Mouse (Mus musculus) neural tube, embryonic 11.5 days (tissue): ENCODE measurements around the gene Ptbp3. TPM values are rescaled to one million over a fixed set of nuclear protein-coding genes. Genes with fewer than 3 reads are reported as not detected.
"Not testable (repeated sequence)": the region's sequence is repeated elsewhere in the genome, so short reads cannot be mapped to it uniquely, and the experiment has no call there.

Source experiments
- ATAC-seq: fragments of 200-750 bp; cut with Nextera tagmentation; 2 replicates; pipeline ENCODE4 v1.8.0; 2017; ENCODE audit warnings: moderate number of reproducible peaks, mild to moderate bottlenecking, moderate TSS enrichment, moderate library complexity; ENCODE audit not compliant: insufficient read depth, low FRiP score, low TSS enrichment
- DNase-seq: peaks from one replicate; pipeline ENCODE4 v3.0.0-alpha.2; 2015; ENCODE audit warnings: low spot score
- H3K27ac ChIP-seq: fragments of 300-500 bp; sonication (generic); 2 replicates; pipeline ENCODE4 v1.5.1; 2014; ENCODE audit warnings: low read depth, mild to moderate bottlenecking, low read length
- H3K27me3 ChIP-seq: fragments of 300-500 bp; sonication (generic); 2 replicates; pipeline ENCODE4 v1.6.1; 2014; ENCODE audit warnings: mild to moderate bottlenecking, low read length, mixed read lengths; ENCODE audit not compliant: control insufficient read depth, insufficient read depth
- H3K36me3 ChIP-seq: fragments of 300-500 bp; sonication (generic); 2 replicates; pipeline ENCODE4 v1.6.1; 2014; ENCODE audit warnings: mild to moderate bottlenecking, low read length, moderate library complexity, mixed read lengths; ENCODE audit not compliant: control insufficient read depth, insufficient read depth
- H3K4me1 ChIP-seq: fragments of 300-500 bp; sonication (generic); 2 replicates; pipeline ENCODE4 v1.6.1; 2014; ENCODE audit warnings: low read length, mixed read lengths; ENCODE audit not compliant: control insufficient read depth, insufficient read depth
- H3K4me2 ChIP-seq: fragments of 300-500 bp; sonication (generic); 2 replicates; pipeline ENCODE4 v1.6.1; 2014; ENCODE audit warnings: low read depth, mild to moderate bottlenecking, moderate library complexity
- H3K4me3 ChIP-seq: fragments of 300-500 bp; sonication (generic); 2 replicates; pipeline ENCODE4 v1.5.1; 2014; ENCODE audit warnings: low read depth, low read length
- H3K9ac ChIP-seq: fragments of 300-500 bp; sonication (generic); 2 replicates; pipeline ENCODE4 v1.6.1; 2014; ENCODE audit warnings: mild to moderate bottlenecking, low read length
- H3K9me3 ChIP-seq: fragments of 300-500 bp; sonication (generic); 2 replicates; pipeline ENCODE4 v1.6.1; 2016; ENCODE audit warnings: low read length; ENCODE audit not compliant: control insufficient read depth
- WGBS: fragments of 180-500 bp; shearing (Covaris S2); extraction: QIAGEN DNeasy Blood & Tissue Kit; methylation state at CpG from one replicate; pipeline ENCODE4 v1.1.7; 2014; 5-methylcytosine and 5-hydroxymethylcytosine counted together
- polyA plus RNA-seq: library from polyadenylated mRNA; unstranded; fragments of >200 nt; fragmentation: Nextera tagmentation; extraction: Ambion mirVana; gene quantifications from 2 replicates; pipeline ENCODE4 v1.2.1, GENCODE M21; 2014

Gene Ptbp3
- polyA plus RNA-seq, 1 experiment from 2014 or later: 51.5 TPM

GRCm38 (mm10) chr4:59580495-59581281, 31.5 kb upstream of the Ptbp3 start:
- peak overlapping the region; percentile 55 for H3K4me2 ChIP-seq
- peak overlapping the region; percentile 70 for H3K4me3 ChIP-seq
- DNase-seq (peak; percentile 83), ATAC-seq (peak; percentile 68)
- under 1% methylated on average over 23 of the region's 23 CpGs for WGBS
- peak overlapping the region; percentile 50 for H3K27ac ChIP-seq
- peaks cover 4% of the 10 kb centered on the region; the same call in 1 of the 2 replicates for H3K4me1 ChIP-seq
- H3K9ac ChIP-seq: peak overlapping the region; percentile 59
- no peaks in the 10 kb centered on the region for H3K27me3 ChIP-seq
- H3K36me3 ChIP-seq: no peaks in the 10 kb centered on the region
- no peaks in the 10 kb centered on the region for H3K9me3 ChIP-seq

GRCm38 (mm10) chr4:59575184-59575958, 26.2 kb upstream of the Ptbp3 start:
- Histone ChIP-seq H3K4me3 (no peak overlapping the region), H3K36me3 (no peaks in the 10 kb centered on the region), H3K27me3 (no peaks in the 10 kb centered on the region), H3K27ac (no peak overlapping the region), H3K9me3 (no peaks in the 10 kb centered on the region), H3K4me2 (no peak overlapping the region), H3K4me1 (peaks cover 4% of the 10 kb centered on the region; the same call in 1 of the 2 replicates), H3K9ac (no peak overlapping the region)
- DNase-seq (no peak), ATAC-seq (no peak)
- WGBS: 89% methylated on average over 11 of the region's 11 CpGs

- Histone ChIP-seq H3K36me3 (no peaks in the 10 kb centered on the region), H3K27ac (no peak overlapping the region), H3K9ac (no peak overlapping the region), H3K4me2 (no peak overlapping the region), H3K4me1 (no peaks in the 10 kb centered on the region), H3K9me3 (no peaks in the 10 kb centered on the region), H3K27me3 (no peaks in the 10 kb centered on the region), H3K4me3 (no peak overlapping the region)
- 90% methylated on average over 11 of the region's 11 CpGs for WGBS
- DNase-seq (no peak), ATAC-seq (no peak)
These were observed 23.5 kb upstream of the Ptbp3 start for GRCm38 (mm10) chr4:59572521-59573118.

GRCm38 (mm10) chr4:59570519-59570918, 21.4 kb upstream of the Ptbp3 start:
- 89% methylated on average over 8 of the region's 8 CpGs for WGBS
- not testable (repeated sequence) for H3K27me3 ChIP-seq, H3K9ac ChIP-seq, DNase-seq, H3K4me3 ChIP-seq, H3K4me2 ChIP-seq, H3K36me3 ChIP-seq, H3K27ac ChIP-seq, H3K9me3 ChIP-seq, ATAC-seq, H3K4me1 ChIP-seq

GRCm38 (mm10) chr4:59569538-59569937, 20.4 kb upstream of the Ptbp3 start:
- ATAC-seq: peak; percentile 55; the same call in 1 of the 2 replicates
- Histone ChIP-seq H3K36me3 (no peaks in the 10 kb centered on the region), H3K4me3 (no peak overlapping the region), H3K4me1 (no peaks in the 10 kb centered on the region), H3K27ac (no peak overlapping the region), H3K27me3 (no peaks in the 10 kb centered on the region), H3K9me3 (no peaks in the 10 kb centered on the region), H3K4me2 (no peak overlapping the region), H3K9ac (no peak overlapping the region)
- peak; percentile 68 for DNase-seq
- 7% methylated on average over 7 of the region's 7 CpGs for WGBS

- WGBS: 85% methylated on average over 6 of the region's 6 CpGs
- no peak for DNase-seq
These were observed 18.6 kb upstream of the Ptbp3 start for GRCm38 (mm10) chr4:59567576-59568260.

GRCm38 (mm10) chr4:59565571-59566188, 16.5 kb upstream of the Ptbp3 start:
- no peak overlapping the region for H3K4me2 ChIP-seq
- H3K27me3 ChIP-seq: no peaks in the 10 kb centered on the region
- H3K9ac ChIP-seq: no peak overlapping the region
- H3K4me1 ChIP-seq: no peaks in the 10 kb centered on the region
- H3K36me3 ChIP-seq: no peaks in the 10 kb centered on the region
- no peak for ATAC-seq
- DNase-seq: no peak
- WGBS: 82% methylated on average over 8 of the region's 8 CpGs
- no peak overlapping the region for H3K4me3 ChIP-seq
- no peaks in the 10 kb centered on the region for H3K9me3 ChIP-seq
- no peak overlapping the region for H3K27ac ChIP-seq

More at GRCm38 (mm10) chr4:59567576-59568260, 18.6 kb upstream of the Ptbp3 start:
- Histone ChIP-seq H3K27ac (no peak overlapping the region), H3K4me1 (no peaks in the 10 kb centered on the region), H3K4me3 (no peak overlapping the region), H3K27me3 (no peaks in the 10 kb centered on the region), H3K36me3 (no peaks in the 10 kb centered on the region), H3K9me3 (no peaks in the 10 kb centered on the region), H3K4me2 (no peak overlapping the region), H3K9ac (no peak overlapping the region)
- no peak for ATAC-seq

GRCm38 (mm10) chr4:59564128-59564527, 15.0 kb upstream of the Ptbp3 start:
- ATAC-seq: no peak
- Histone ChIP-seq H3K9ac (no peak overlapping the region), H3K36me3 (no peaks in the 10 kb centered on the region), H3K4me2 (no peak overlapping the region), H3K27ac (no peak overlapping the region), H3K4me3 (no peak overlapping the region), H3K4me1 (no peaks in the 10 kb centered on the region), H3K27me3 (no peaks in the 10 kb centered on the region), H3K9me3 (no peaks in the 10 kb centered on the region)
- DNase-seq: no peak
- 78% methylated on average over 3 of the region's 3 CpGs for WGBS
